Mouse (Mus musculus): ENCODE measurements around the gene Ltb. TPM values are rescaled to one million over a fixed set of nuclear protein-coding genes. Genes with fewer than 3 reads are reported as not detected.

Ltb gene
- polyA plus RNA-seq (2012; rRNA removed): 531 and 756 TPM in 2 replicates

GRCm38 (mm10) chr17:35193881-35194843 lies at the start of gene Ltb:
TSS of gene Ltb (plus strand) at chr17:35194439.
- Histone ChIP-seq H3K36me3 (ENCODE audit: control insufficient read depth, insufficient read depth, low read length) (peaks cover 13% of the 10 kb centered on the region), H3K27me3 (ENCODE audit: control insufficient read depth, insufficient read depth, low read length) (no peaks in the 10 kb centered on the region), H3K4me1 (ENCODE audit: control insufficient read depth, insufficient read depth, insufficient read length) (peaks cover 33% of the 10 kb centered on the region; the same call in 1 of the 2 replicates), H3K27ac (ENCODE audit: insufficient read depth, low read length) (peak within 1 kb of the TSS; percentile 100), H3K4me3 (ENCODE audit: extremely low read depth, insufficient read depth, insufficient read length) (peak within 1 kb of the TSS; percentile 92)
- TF ChIP-seq CTCF (IDR thresholded peaks at IDR 0.05; ENCODE audit: extremely low read depth, insufficient read depth, insufficient read length, insufficient replicate concordance) (no peak), POLR2A (IDR thresholded peaks at IDR 0.05; ENCODE audit: low read depth, low read length) (peak; percentile 81)
- WGBS: 10% methylated on average over 23 of the region's 28 CpGs
- peak in 1 of 2 experiments; percentile 89 for DNase-seq (ENCODE audit: low read depth in 1 of 2, low spot score in 2 of 2)

GRCm38 (mm10) chr17:35146139-35146538 lies 48.1 kb upstream of the Ltb start:
- no peak overlapping the region for H3K27ac ChIP-seq (ENCODE audit: insufficient read depth, low read length)
- no peaks in the 10 kb centered on the region for H3K27me3 ChIP-seq (ENCODE audit: control insufficient read depth, insufficient read depth, low read length)
- H3K4me3 ChIP-seq (ENCODE audit: extremely low read depth, insufficient read depth, insufficient read length): no peak overlapping the region
- whole genome bisulfite sequencing: 86% methylated on average over 5 of the region's 5 CpGs
- no peak for DNase-seq (ENCODE audit: low read depth in 1 of 2, low spot score in 2 of 2)
- no peaks in the 10 kb centered on the region for H3K4me1 ChIP-seq (ENCODE audit: control insufficient read depth, insufficient read depth, insufficient read length)
- peaks cover 77% of the 10 kb centered on the region for H3K36me3 ChIP-seq (ENCODE audit: control insufficient read depth, insufficient read depth, low read length)
- TF ChIP-seq CTCF (IDR thresholded peaks at IDR 0.05; ENCODE audit: extremely low read depth, insufficient read depth, insufficient read length, insufficient replicate concordance): no peak
- TF ChIP-seq POLR2A (IDR thresholded peaks at IDR 0.05; ENCODE audit: low read depth, low read length): no peak

GRCm38 (mm10) chr17:35147348-35147747 lies 46.9 kb upstream of the Ltb start:
- no peak for DNase-seq (ENCODE audit: low read depth in 1 of 2, low spot score in 2 of 2)
- TF ChIP-seq POLR2A (IDR thresholded peaks at IDR 0.05; ENCODE audit: low read depth, low read length) (no peak), CTCF (IDR thresholded peaks at IDR 0.05; ENCODE audit: extremely low read depth, insufficient read depth, insufficient read length, insufficient replicate concordance) (no peak)
- Histone ChIP-seq H3K36me3 (ENCODE audit: control insufficient read depth, insufficient read depth, low read length) (peaks cover 75% of the 10 kb centered on the region), H3K4me3 (ENCODE audit: extremely low read depth, insufficient read depth, insufficient read length) (no peak overlapping the region), H3K27ac (ENCODE audit: insufficient read depth, low read length) (no peak overlapping the region), H3K27me3 (ENCODE audit: control insufficient read depth, insufficient read depth, low read length) (no peaks in the 10 kb centered on the region), H3K4me1 (ENCODE audit: control insufficient read depth, insufficient read depth, insufficient read length) (no peaks in the 10 kb centered on the region)
- WGBS: 85% methylated on average over 3 of the region's 3 CpGs

GRCm38 (mm10) chr17:35147922-35148639 lies 46.2 kb upstream of the Ltb start:
- Histone ChIP-seq H3K4me1 (ENCODE audit: control insufficient read depth, insufficient read depth, insufficient read length) (no peaks in the 10 kb centered on the region), H3K27ac (ENCODE audit: insufficient read depth, low read length) (no peak overlapping the region), H3K27me3 (ENCODE audit: control insufficient read depth, insufficient read depth, low read length) (no peaks in the 10 kb centered on the region), H3K36me3 (ENCODE audit: control insufficient read depth, insufficient read depth, low read length) (peaks cover 76% of the 10 kb centered on the region), H3K4me3 (ENCODE audit: extremely low read depth, insufficient read depth, insufficient read length) (no peak overlapping the region)
- no peak for TF ChIP-seq CTCF (IDR thresholded peaks at IDR 0.05; ENCODE audit: extremely low read depth, insufficient read depth, insufficient read length, insufficient replicate concordance)
- TF ChIP-seq POLR2A (IDR thresholded peaks at IDR 0.05; ENCODE audit: low read depth, low read length): no peak
- 71% methylated on average over 5 of the region's 5 CpGs for WGBS
- no peak for DNase-seq (ENCODE audit: low read depth in 1 of 2, low spot score in 2 of 2)

GRCm38 (mm10) chr17:35152121-35152520 lies 42.1 kb upstream of the Ltb start:
- TF ChIP-seq POLR2A (IDR thresholded peaks at IDR 0.05; ENCODE audit: low read depth, low read length) (no peak), CTCF (IDR thresholded peaks at IDR 0.05; ENCODE audit: extremely low read depth, insufficient read depth, insufficient read length, insufficient replicate concordance) (no peak)
- H3K36me3 ChIP-seq (ENCODE audit: control insufficient read depth, insufficient read depth, low read length): peaks cover 78% of the 10 kb centered on the region
- H3K4me1 ChIP-seq (ENCODE audit: control insufficient read depth, insufficient read depth, insufficient read length): no peaks in the 10 kb centered on the region
- no peak for DNase-seq (ENCODE audit: low read depth in 1 of 2, low spot score in 2 of 2)
- no peak overlapping the region for H3K27ac ChIP-seq (ENCODE audit: insufficient read depth, low read length)
- no peaks in the 10 kb centered on the region for H3K27me3 ChIP-seq (ENCODE audit: control insufficient read depth, insufficient read depth, low read length)
- 94% methylated on average over 4 of the region's 4 CpGs for WGBS
- no peak overlapping the region for H3K4me3 ChIP-seq (ENCODE audit: extremely low read depth, insufficient read depth, insufficient read length)

- no peaks in the 10 kb centered on the region for H3K4me1 ChIP-seq (ENCODE audit: control insufficient read depth, insufficient read depth, insufficient read length)
- TF ChIP-seq POLR2A (IDR thresholded peaks at IDR 0.05; ENCODE audit: low read depth, low read length): no peak
- no peak for TF ChIP-seq CTCF (IDR thresholded peaks at IDR 0.05; ENCODE audit: extremely low read depth, insufficient read depth, insufficient read length, insufficient replicate concordance)
- H3K27ac ChIP-seq (ENCODE audit: insufficient read depth, low read length): no peak overlapping the region
- WGBS: 91% methylated on average over 9 of the region's 9 CpGs
- peaks cover 86% of the 10 kb centered on the region for H3K36me3 ChIP-seq (ENCODE audit: control insufficient read depth, insufficient read depth, low read length)
- DNase-seq (ENCODE audit: low read depth in 1 of 2, low spot score in 2 of 2): no peak
- H3K4me3 ChIP-seq (ENCODE audit: extremely low read depth, insufficient read depth, insufficient read length): no peak overlapping the region
- H3K27me3 ChIP-seq (ENCODE audit: control insufficient read depth, insufficient read depth, low read length): no peaks in the 10 kb centered on the region
Measured at GRCm38 (mm10) chr17:35153077-35153476, 41.2 kb upstream of the Ltb start.

Data from spleen, adult 2 months (tissue).